Mouse (Mus musculus) testis, adult 2 months (tissue): ENCODE results near the gene H2-DMa.

ENCODE experiments used
- CTCF ChIP-seq: fragments of 200-500 bp; IDR thresholded peaks from 2 replicates; pipeline ENCODE4 v1.5.1; 2012; ENCODE audit warnings: low read depth, mild to moderate bottlenecking, inconsistent platforms, low read length, moderate library complexity; ENCODE audit not compliant: control insufficient read depth, insufficient read depth, insufficient replicate concordance
- POLR2A ChIP-seq: fragments of 200-500 bp; IDR thresholded peaks from 2 replicates; pipeline ENCODE4 v1.6.1; 2012; ENCODE audit warnings: low read depth, mild to moderate bottlenecking, inconsistent platforms, low read length, moderate library complexity; ENCODE audit not compliant: control insufficient read depth

DNA sequence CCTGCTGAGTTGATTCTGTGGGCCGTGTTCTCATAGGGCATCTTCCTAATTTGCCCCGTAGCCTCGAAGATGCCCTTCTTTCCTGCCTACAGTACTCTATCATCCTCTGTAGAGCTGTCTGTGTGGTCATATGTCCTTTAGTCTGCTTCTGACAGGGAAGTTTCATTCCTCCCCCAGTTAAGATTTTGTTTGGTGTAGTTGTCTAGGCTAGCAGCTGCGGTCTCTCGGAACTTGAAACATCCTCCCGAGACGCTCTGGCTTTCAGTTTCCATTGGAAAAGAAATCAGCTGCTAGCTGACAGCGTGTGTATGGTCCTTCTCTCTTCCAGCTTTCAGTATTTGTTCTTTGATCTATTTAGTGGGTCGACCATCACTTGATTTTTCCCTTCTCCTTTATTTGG lies 14.5 kb upstream of the H2-DMa start:
- TF ChIP-seq CTCF (no peak), POLR2A (no peak)
